Mouse (Mus musculus): ENCODE results near the gene Fam71e1.

The Fam71e1 gene

DNA sequence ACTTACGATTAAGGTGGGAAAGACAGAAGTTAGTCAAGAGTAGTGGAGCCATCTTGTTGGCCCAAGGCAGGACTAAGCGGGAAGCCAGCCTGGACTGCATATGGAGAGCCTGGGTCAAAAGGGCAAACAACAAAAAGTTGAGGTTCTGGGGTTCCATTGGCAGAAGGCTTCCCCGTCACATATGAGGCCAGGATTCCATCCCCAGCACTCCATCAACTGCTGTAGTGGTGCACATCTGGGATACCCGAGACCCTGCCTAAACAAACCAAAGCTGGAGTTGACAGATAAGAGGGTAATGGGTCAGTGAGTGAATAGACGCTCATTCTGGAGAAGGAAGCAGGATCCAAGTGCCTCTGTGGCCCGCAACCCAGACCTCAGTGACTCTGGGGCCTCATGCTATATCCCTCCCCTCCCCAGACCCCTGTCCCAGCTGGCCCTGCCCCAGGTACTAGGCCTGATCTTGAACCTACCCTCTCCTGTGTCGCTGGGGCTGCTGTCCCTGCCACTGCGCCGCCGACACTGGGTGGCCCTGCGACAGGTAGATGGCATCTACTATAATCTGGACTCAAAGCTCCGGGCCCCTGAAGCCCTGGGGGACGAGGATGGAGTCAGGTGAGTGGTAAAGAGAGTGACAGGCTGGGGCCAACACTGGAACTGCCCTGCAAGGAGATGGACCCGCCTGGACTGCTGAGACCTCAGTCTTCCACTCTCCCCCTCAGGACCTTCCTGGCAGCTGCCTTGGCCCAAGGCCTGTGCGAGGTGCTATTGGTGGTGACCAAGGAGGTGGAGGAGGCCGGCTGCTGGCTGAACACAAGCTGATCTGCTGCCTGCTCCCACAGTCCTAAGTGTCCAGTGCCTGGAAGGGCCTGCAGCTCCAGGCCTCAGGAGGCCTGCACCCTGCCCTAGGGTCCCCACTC is 25.4 kb upstream of the Fam71e1 start:
- DNase-seq (ENCODE audit: low spot score in 2 of 2): peak in 1 of 2 experiments; percentile 3

- peak in 1 of 2 experiments; percentile 6 for DNase-seq (ENCODE audit: low spot score in 2 of 2)
These were observed 24.4 kb upstream of the Fam71e1 start for GRCm38 (mm10) chr7:44471880-44472557.

DNA sequence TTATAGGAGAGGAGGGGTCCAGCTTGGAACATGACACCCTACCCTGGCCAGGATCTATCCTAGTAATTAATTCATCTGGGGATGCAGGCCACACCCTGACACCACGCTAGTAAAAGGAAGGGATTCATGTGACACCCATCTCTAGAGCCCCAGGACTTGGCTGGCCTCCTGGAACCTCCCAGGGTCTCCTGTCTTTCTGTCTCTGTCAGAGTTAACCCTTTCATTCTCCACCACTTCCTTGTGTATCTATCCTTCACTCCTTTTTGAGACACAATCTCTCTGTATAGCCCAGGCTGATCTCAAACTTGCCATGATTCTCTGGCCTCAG is 23.9 kb upstream of the Fam71e1 start:
- DNase-seq (ENCODE audit: low spot score in 2 of 2): no peak

DNA sequence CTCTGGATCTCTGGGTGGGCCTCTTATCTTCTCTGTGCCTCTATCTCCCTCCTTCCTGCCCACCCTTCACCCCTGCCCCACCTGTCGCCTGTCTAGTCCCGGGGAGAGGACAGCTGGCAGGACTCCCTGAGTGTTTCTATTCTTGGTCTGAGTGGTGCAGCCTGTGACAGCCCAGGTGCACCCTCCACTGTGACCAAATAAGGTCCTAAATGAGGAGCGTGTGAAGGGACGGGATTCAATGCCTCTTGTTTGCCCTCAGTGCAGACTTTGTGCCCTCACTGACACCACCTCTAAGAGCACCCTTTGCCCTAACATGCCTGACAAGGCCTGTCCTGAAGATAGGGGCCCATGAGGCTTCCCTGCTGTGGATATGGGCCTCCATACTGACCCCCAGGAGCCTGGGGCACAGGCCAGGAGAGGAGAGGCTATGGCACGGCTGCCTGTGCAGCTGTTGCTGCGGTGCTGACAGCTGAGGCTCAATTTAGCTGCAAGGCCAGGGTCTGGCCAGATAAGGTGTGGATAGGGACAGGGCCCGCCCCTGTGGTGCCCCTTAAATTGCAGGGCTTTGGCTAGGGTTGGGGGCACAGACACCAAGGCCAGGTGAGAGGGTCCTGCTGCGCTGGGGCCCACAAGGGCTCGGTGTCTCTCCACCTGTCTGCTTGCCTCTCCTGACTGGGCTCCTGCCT is 23.3 kb upstream of the Fam71e1 start:
- DNase-seq (ENCODE audit: low spot score in 2 of 2): peak in 1 of 2 experiments; percentile 1

GRCm38 (mm10) chr7:44474419-44474818 is 22.0 kb upstream of the Fam71e1 start:
- peak; percentile 61 to 66 for DNase-seq (ENCODE audit: low spot score in 2 of 2)

DNA sequence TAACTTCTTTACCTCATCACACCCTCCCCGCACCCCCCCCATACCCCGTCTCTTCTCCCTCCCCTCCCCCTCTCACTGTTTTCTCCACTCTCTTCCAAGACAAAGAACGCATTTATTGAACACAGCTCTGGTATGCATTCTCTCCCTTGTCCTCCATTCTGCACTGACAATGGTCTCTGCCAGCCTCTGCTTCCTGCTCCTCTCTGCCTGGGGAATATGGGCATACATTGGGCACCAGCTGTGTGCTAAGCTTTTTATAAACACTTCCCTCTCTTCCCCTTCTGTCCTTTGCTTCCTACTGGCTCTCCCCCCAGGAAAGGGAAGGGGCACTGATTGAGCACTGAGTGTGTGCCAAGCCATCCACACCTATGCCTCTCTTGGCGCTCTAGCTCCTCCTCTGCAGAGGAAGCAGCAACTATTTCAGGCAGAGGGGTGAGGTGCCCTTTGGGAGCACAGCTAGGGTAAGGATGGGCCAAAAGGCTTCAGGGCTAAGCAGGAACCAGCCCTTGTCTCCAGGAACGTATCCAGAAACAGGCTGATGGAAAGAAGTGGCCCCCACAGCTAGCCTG is 21.3 kb upstream of the Fam71e1 start:
- DNase-seq (ENCODE audit: low spot score in 2 of 2): peak in 1 of 2 experiments; percentile 2

GRCm38 (mm10) chr7:44482836-44483435 is 13.4 kb upstream of the Fam71e1 start:
- no peak for DNase-seq (ENCODE audit: low spot score in 2 of 2)

- peak in 1 of 2 experiments; percentile 0 for DNase-seq (ENCODE audit: low spot score in 2 of 2)
These were observed 12.3 kb upstream of the Fam71e1 start for GRCm38 (mm10) chr7:44484109-44484508.

GRCm38 (mm10) chr7:44484841-44485571 is 11.4 kb upstream of the Fam71e1 start:
- DNase-seq (ENCODE audit: low spot score in 2 of 2): peak in 1 of 2 experiments; percentile 73

DNA sequence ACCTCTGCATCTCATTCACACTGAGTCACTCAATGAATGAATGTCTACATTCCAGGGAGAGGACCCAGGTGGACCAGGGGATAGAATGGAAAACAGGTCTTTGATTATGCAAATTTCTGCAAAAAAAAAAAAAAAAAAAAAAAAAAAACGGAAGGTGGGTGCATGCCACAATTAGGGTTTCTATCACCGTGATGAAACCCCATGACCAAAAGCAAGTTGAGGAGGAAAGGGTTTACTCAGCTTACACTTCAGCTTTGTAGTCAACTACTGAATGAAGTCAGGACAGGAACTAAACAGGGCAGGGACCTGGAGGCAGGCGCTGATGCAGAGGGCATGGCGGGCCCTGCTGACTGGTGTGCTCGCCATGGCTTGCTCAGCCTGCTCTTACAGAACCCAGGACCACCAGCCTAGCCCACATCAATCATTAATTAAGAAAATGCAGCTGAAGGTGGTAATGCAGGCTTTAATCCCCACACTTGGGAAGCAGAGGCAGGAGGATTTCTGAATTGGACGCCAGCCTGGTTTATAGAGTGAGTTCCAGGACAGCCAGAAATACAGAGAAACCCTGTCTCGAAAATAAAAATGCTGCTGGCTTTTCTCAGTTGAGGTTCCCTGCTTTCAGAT is 10.7 kb upstream of the Fam71e1 start:
- peak in 1 of 2 experiments; percentile 0 for DNase-seq (ENCODE audit: low spot score in 2 of 2)

GRCm38 (mm10) chr7:44486927-44487575 is 9.3 kb upstream of the Fam71e1 start:
- peak in 1 of 2 experiments; percentile 10 for DNase-seq (ENCODE audit: low spot score in 2 of 2)

DNA sequence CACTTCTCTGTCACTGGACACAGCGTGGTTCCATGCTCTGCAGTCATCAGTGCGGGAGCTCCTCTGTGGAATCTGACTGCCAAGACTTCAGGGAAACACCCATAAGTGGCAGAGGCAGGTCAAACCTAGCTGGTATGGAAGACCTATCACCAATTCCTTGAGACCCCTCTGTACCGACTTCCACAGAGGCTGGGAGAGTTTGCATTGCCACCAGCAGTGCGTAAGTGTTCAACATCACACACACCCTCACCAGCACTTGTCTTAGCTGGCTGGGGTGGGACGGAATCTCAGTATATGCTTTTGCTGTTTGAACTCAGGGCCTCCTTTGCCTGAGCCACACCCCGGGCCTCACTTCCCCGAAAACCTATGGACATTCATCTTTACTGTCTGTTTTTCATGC is 8.4 kb upstream of the Fam71e1 start:
- DNase-seq (ENCODE audit: low spot score in 2 of 2): peak in 1 of 2 experiments; percentile 0

DNA sequence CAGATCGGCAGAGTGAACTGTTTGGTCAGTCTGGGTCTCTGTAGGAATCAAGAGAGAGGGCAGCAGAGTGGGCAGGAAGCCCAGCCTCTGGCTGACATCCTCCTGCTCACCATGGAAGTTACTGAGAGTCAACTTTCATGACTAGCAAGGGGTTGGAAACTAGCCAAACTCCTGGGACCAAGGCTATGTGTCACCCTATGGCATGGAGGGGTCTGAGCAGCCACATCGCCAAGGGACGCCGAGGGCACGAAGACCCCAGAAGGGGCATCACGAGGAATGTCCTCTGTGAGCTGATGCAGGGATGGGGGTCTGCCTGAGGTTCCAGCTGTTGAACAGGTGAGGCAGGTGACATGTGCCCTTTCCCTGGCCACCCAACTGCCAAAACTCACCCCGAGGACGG is 7.8 kb upstream of the Fam71e1 start:
- no peak for DNase-seq (ENCODE audit: low spot score in 2 of 2)

DNA sequence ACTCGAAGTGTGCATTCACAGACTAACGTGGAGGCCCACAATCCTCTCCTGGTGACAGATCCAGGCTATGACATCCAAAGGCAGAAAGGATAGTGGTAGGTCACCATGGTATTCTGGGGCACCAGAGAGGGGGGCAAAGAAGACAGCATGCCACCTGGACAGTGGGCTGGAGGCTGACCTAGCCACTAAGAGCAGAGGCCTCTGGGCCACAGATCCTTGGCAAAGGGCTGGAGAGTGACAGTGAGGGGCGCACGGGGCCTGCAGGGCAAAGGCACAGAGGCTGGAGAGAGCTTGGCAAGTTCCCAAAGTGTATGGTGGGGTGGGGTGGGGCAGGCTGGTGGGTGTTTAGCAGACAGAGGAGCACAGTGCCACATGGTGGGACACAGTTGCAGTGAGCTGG is 6.1 kb upstream of the Fam71e1 start:
- no peak for DNase-seq (ENCODE audit: low spot score in 2 of 2)

GRCm38 (mm10) chr7:44491391-44491790 is 5.0 kb upstream of the Fam71e1 start:
- no peak for DNase-seq (ENCODE audit: low spot score in 2 of 2)

GRCm38 (mm10) chr7:44492166-44492826 is 4.1 kb upstream of the Fam71e1 start:
- DNase-seq (ENCODE audit: low spot score in 2 of 2): no peak

- DNase-seq (ENCODE audit: low spot score in 2 of 2): no peak
These were observed 1.7 kb upstream of the Fam71e1 start for GRCm38 (mm10) chr7:44494681-44495080.

DNA sequence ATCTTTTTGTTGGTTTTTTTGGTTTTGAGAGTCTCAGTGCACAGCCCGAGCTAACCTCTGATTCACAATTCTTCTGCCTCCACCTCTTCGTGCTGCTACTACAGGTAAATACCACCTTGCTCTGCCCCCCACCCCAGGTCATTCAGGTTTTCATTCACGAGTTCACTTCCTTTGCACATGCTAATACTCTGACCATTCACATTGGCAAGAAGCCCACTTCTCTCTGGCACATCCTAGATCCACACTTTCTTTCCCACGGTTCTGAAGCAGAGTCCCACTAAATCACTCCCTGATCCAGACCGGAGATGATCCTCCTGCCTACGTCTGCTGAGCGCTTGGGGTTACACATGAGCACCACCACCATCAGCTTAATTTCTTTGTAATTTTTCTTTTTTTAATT is 1.3 kb upstream of the Fam71e1 start:
- no peak for DNase-seq (ENCODE audit: low spot score in 2 of 2)

- DNase-seq (ENCODE audit: low spot score in 2 of 2): no peak
These were observed 359 bp downstream of the Fam71e1 start for GRCm38 (mm10) chr7:44496771-44497109.

Measured in right cerebral cortex, postnatal 36 days (tissue).